Mouse (Mus musculus) hindbrain, embryonic 14.5 days (tissue): Measurements from ENCODE around the gene Sult5a1. TPM values are rescaled to one million over a fixed set of nuclear protein-coding genes. Genes with fewer than 3 reads are reported as not detected.
A peak's percentile ranks its signal among the peaks of the same experiment; 100 is the strongest.

Experiments used
- ATAC-seq: fragments of 200-750 bp; cut with Nextera tagmentation; 2 replicates; pipeline ENCODE4 v1.8.0; 2017; ENCODE audit warnings: moderate number of reproducible peaks, mild to moderate bottlenecking, moderate TSS enrichment, moderate library complexity; ENCODE audit not compliant: low FRiP score
- DNase-seq: peaks from one replicate; pipeline ENCODE4 v3.0.0-alpha.2; 2015; ENCODE audit warnings: low spot score
- H3K27ac ChIP-seq: fragments of 300-500 bp; sonication (generic); 2 replicates; pipeline ENCODE4 v1.5.1; 2014; ENCODE audit warnings: mild to moderate bottlenecking, moderate library complexity
- H3K27me3 ChIP-seq: fragments of 300-500 bp; sonication (generic); 2 replicates; pipeline ENCODE4 v1.6.1; 2014; ENCODE audit warnings: mild to moderate bottlenecking, low read length, mixed read lengths; ENCODE audit not compliant: control insufficient read depth, insufficient read depth
- H3K36me3 ChIP-seq: fragments of 300-500 bp; sonication (generic); replicated peaks from 2 replicates; pipeline ENCODE4 v1.6.1; 2014; ENCODE audit not compliant: control insufficient read depth, insufficient read depth
- H3K4me1 ChIP-seq: fragments of 300-500 bp; sonication (generic); replicated peaks from 2 replicates; pipeline ENCODE4 v1.6.1; 2014; ENCODE audit warnings: antibody characterized with exemption, low read length, mixed read lengths; ENCODE audit not compliant: control insufficient read depth, insufficient read depth
- H3K4me2 ChIP-seq: fragments of 300-500 bp; sonication (generic); replicated peaks from 2 replicates; pipeline ENCODE4 v1.6.1; 2014; ENCODE audit warnings: mild to moderate bottlenecking, moderate library complexity
- H3K4me3 ChIP-seq: fragments of 300-500 bp; sonication (generic); replicated peaks from 2 replicates; pipeline ENCODE4 v1.5.1; 2014; ENCODE audit warnings: mild to moderate bottlenecking, low read length
- H3K9ac ChIP-seq: fragments of 300-500 bp; sonication (generic); 2 replicates; pipeline ENCODE4 v1.6.1; 2014
- H3K9me3 ChIP-seq: fragments of 300-500 bp; sonication (generic); 2 replicates; pipeline ENCODE4 v1.6.1; 2016; ENCODE audit warnings: low read length; ENCODE audit not compliant: control insufficient read depth
- WGBS: fragments of 180-500 bp; shearing (Covaris S2); extraction: QIAGEN DNeasy Blood & Tissue Kit; methylation state at CpG from one replicate; pipeline ENCODE4 v1.1.7; 2014; 5-methylcytosine and 5-hydroxymethylcytosine counted together
- microRNA-seq: library from miRNA; unstranded; fragments of <30 nt; microRNA quantifications from one replicate; pipeline ENCODE4, GENCODE M21; 2016
- polyA plus RNA-seq: library from polyadenylated mRNA; unstranded; fragments of >200 nt; fragmentation: Nextera tagmentation; extraction: Ambion mirVana; gene quantifications from 2 replicates; pipeline ENCODE4 v1.2.1, GENCODE M21; 2014

Gene Sult5a1
- polyA plus RNA-seq, 1 experiment from 2014 or later, result 3.0 TPM

DNA sequence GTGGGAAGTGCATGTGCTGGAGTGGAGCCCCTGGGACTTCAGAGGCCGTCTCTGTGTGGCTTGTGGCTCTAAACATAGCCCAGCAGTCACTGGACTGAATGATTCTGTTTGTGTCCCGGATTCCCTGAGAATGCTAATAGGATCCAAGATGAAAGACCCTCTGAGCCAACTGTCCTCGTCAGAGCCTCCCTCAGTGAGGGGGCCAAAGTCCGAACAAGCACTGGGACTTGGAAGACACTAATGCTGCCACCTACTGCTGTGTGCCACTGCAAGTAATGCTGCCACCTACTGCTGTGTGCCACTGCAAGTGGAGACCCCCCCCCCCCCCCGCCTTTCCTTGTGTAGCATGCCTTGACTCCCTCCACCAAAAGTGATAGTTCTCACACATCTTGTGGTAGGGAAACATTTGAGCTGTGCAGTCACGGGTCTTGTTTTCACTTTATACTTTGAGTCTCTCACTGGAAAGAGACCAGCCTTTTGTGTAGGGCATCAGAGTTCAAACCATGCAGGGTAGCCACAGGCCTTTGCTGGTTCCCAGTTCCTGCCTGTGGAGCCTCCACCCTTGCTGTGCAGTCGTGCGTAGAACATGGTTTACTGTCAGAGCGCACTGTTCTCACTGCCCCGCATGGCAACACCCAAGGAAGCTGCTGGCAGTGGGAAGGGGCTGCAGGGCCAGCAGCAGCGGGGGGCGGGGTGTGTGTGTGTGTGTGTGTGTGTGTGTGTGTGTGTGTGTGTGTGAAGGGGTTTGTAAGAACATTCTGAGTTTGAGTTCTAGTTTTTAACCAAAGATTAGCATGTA is 60.1 kb downstream of the Sult5a1 start:
- Histone ChIP-seq H3K9me3 (no peaks in the 10 kb centered on the region), H3K27me3 (no peaks in the 10 kb centered on the region), H3K36me3 (peaks cover 48% of the 10 kb centered on the region), H3K9ac (no peak overlapping the region), H3K4me2 (no peak overlapping the region), H3K4me1 (no peaks in the 10 kb centered on the region; the same call in 1 of the 2 replicates), H3K4me3 (no peak overlapping the region), H3K27ac (0 out of 2 replicates have a peak overlapping the region, but pooled peaks have one; percentile 43)
- no peak for DNase-seq
- no peak for ATAC-seq
- 73% methylated on average over 12 of the region's 12 CpGs for WGBS

- H3K4me1 ChIP-seq, result no peaks in the 10 kb centered on the region; the same call in 1 of the 2 replicates
- H3K4me3 ChIP-seq, result no peak overlapping the region
- 89% methylated on average over 11 of the region's 11 CpGs for whole genome bisulfite sequencing
- H3K36me3 ChIP-seq, result peaks cover 53% of the 10 kb centered on the region
- H3K27me3 ChIP-seq, result no peaks in the 10 kb centered on the region
- H3K9me3 ChIP-seq, result no peaks in the 10 kb centered on the region
- ATAC-seq (no peak), DNase-seq (no peak)
- H3K4me2 ChIP-seq, result no peak overlapping the region
- peak overlapping the region; percentile 43; the same call in 1 of the 2 replicates for H3K27ac ChIP-seq
- H3K9ac ChIP-seq, result no peak overlapping the region
Measured at GRCm38 (mm10) chr8:123097216-123097615, 60.9 kb downstream of the Sult5a1 start.

Small RNAs within 50 kb of the gene (microRNA-seq; reads per million reads assigned to microRNA genes)
- gene Mir7079, result not detected
- gene Mir7080, result not detected

Other genes with a start within 250 kb of the Sult5a1 start
- gene Ankrd11, start 116.0 kb downstream of the Sult5a1 start, polyA plus RNA-seq, result 45.3 and 49.9 TPM in 2 replicates
- gene Spg7, start 95.4 kb downstream of the Sult5a1 start, polyA plus RNA-seq, result 41.6 and 44.1 TPM in 2 replicates
- gene Rpl13, start 56.0 kb downstream of the Sult5a1 start, polyA plus RNA-seq, result 766 and 865 TPM in 2 replicates
- 2.2 and 3.3 TPM in 2 replicates for gene Cpne7, start 40.9 kb downstream of the Sult5a1 start, polyA plus RNA-seq
- gene Dpep1, start 27.9 kb upstream of the Sult5a1 start, polyA plus RNA-seq, result 0.25 and 0.34 TPM in 2 replicates
- gene Chmp1a, start 54.4 kb upstream of the Sult5a1 start, polyA plus RNA-seq, result 160 and 164 TPM in 2 replicates
- gene Spata33, start 54.5 kb upstream of the Sult5a1 start, polyA plus RNA-seq, result 5.2 and 9.8 TPM in 2 replicates
- 42.9 and 44.1 TPM in 2 replicates for gene Cdk10, start 66.5 kb upstream of the Sult5a1 start, polyA plus RNA-seq
- gene Spata2l, start 77.9 kb upstream of the Sult5a1 start, polyA plus RNA-seq, result 8.4 and 9.1 TPM in 2 replicates
- gene Zfp276, start 95.9 kb upstream of the Sult5a1 start, polyA plus RNA-seq, result 18.5 and 19.5 TPM in 2 replicates
- 57.7 and 58.8 TPM in 2 replicates for gene Vps9d1, start 96.0 kb upstream of the Sult5a1 start, polyA plus RNA-seq
- 7.4 and 8.3 TPM in 2 replicates for gene Fanca, start 160.3 kb upstream of the Sult5a1 start, polyA plus RNA-seq
- 32.4 and 33.1 TPM in 2 replicates for gene Spire2, start 174.4 kb upstream of the Sult5a1 start, polyA plus RNA-seq
- 371 and 380 TPM in 2 replicates for gene Tcf25, start 215.4 kb upstream of the Sult5a1 start, polyA plus RNA-seq
- 0.10 and 0.21 TPM in 2 replicates for gene Mc1r, start 248.8 kb upstream of the Sult5a1 start, polyA plus RNA-seq